ENCODE assay signal across 23 mouse cellular contexts in genomic region chr4:100995617-100996016, GRCm38 (mm10). TPM values are rescaled to one million over a fixed set of nuclear protein-coding genes. Genes with fewer than 3 reads are reported as not detected.
A peak's percentile ranks its signal among the peaks of the same experiment; 100 is the strongest.
DNase-seq lines count a peak whose midpoint lies in the region; ATAC-seq lines count a peak whose summit lies in the region.
"Had no signal": no experiment of that assay in that cellular context is flagged by ENCODE, and none has a peak within 500 bp of the region (broad histone marks: within the 10 kb centered on the region; RNA-seq: fewer than 3 reads in every experiment).

No protein-coding gene starts in this region.

- no peaks in the 10 kb centered on the region; the same call in 1 of the 2 replicates for H3K4me1 ChIP-seq in heart, embryonic 10.5 days
- H3K4me1 ChIP-seq in liver, embryonic 11.5 days (replicated peaks; ENCODE audit: control insufficient read depth, insufficient read depth, low read length) = peaks cover 15% of the 10 kb centered on the region
- H3K4me1 ChIP-seq in hindbrain, embryonic 14.5 days (replicated peaks; ENCODE audit: control insufficient read depth, insufficient read depth, low read length) = peaks cover 18% of the 10 kb centered on the region
- H3K4me1 ChIP-seq in liver, embryonic 16.5 days (ENCODE audit: control insufficient read depth, low read depth, low read length) = peaks cover 33% of the 10 kb centered on the region
- H3K4me1 ChIP-seq: embryonic facial prominence, embryonic 12.5 days; stomach, embryonic 15.5 days had no signal

- 0 out of 2 replicates have a peak overlapping the region, but pooled peaks have one; percentile 60 for H3K27ac ChIP-seq in heart, embryonic 10.5 days
- H3K27ac ChIP-seq in liver, embryonic 11.5 days (ENCODE audit: low read depth, low read length) = peak overlapping the region; percentile 89; the same call in 1 of the 2 replicates
- H3K27ac ChIP-seq in hindbrain, embryonic 14.5 days = 0 out of 2 replicates have a peak overlapping the region, but pooled peaks have one; percentile 10
- peak overlapping the region; percentile 93 for H3K27ac ChIP-seq in liver, embryonic 16.5 days (ENCODE audit: low read length)
- H3K27ac ChIP-seq: embryonic facial prominence, embryonic 12.5 days; stomach, embryonic 15.5 days had no signal

- intact Hi-C loops in heart, postnatal 36 days (cut with DNase I) = loop anchor here (10.0 kb wide), 1 partner anchor 999 kb away; no protein-coding TSS in a partner anchor
- intact Hi-C loops in left cerebral cortex, postnatal 25 days (cut with DNase I) = loop anchor here (5.0 kb wide), 1 partner anchor 72 kb away; the partner anchor contains the start of gene Raver2

- H3K4me3 ChIP-seq in heart, embryonic 10.5 days = no peak overlapping the region
- peak overlapping the region; percentile 41; the same call in 1 of the 2 replicates for H3K4me3 ChIP-seq in liver, embryonic 11.5 days (ENCODE audit: low read depth, low read length)
- no peak overlapping the region for H3K4me3 ChIP-seq in hindbrain, embryonic 14.5 days (replicated peaks; ENCODE audit: low read length)
- H3K4me3 ChIP-seq in liver, embryonic 16.5 days (ENCODE audit: low read depth, low read length) = peak overlapping the region; percentile 63
- H3K4me3 ChIP-seq: embryonic facial prominence, embryonic 12.5 days; stomach, embryonic 15.5 days had no signal

- WGBS in heart, embryonic 10.5 days = 92% methylated on average over 5 of the region's 5 CpGs
- WGBS in liver, embryonic 11.5 days = 85% methylated on average over 5 of the region's 5 CpGs
- WGBS in hindbrain, embryonic 14.5 days = 63% methylated on average over 5 of the region's 5 CpGs
- WGBS in liver, embryonic 16.5 days (ENCODE audit: insufficient replicate concordance) = 82% methylated on average over 5 of the region's 5 CpGs

- H3K27me3 ChIP-seq in heart, embryonic 10.5 days (ENCODE audit: insufficient read depth, poor library complexity, severe bottlenecking) = no peaks in the 10 kb centered on the region
- H3K27me3 ChIP-seq in liver, embryonic 11.5 days (replicated peaks; ENCODE audit: control insufficient read depth, insufficient read depth, low read length) = no peaks in the 10 kb centered on the region
- H3K27me3 ChIP-seq in hindbrain, embryonic 14.5 days (ENCODE audit: control insufficient read depth, insufficient read depth, low read length) = no peaks in the 10 kb centered on the region
- H3K27me3 ChIP-seq in liver, embryonic 16.5 days (ENCODE audit: control insufficient read depth, insufficient read depth, low read depth, low read length) = no peaks in the 10 kb centered on the region
- H3K27me3 ChIP-seq: embryonic facial prominence, embryonic 12.5 days; stomach, embryonic 15.5 days had no signal

- DNase-seq in heart, embryonic 10.5 days (ENCODE audit: low spot score) = peak; percentile 65
- DNase-seq in heart, postnatal 36 days = no peak
- DNase-seq in liver, embryonic 11.5 days (ENCODE audit: low spot score) = no peak
- DNase-seq in liver = no peak
- DNase-seq in hindbrain, embryonic 14.5 days (ENCODE audit: low spot score) = no peak
- no peak for DNase-seq in embryo, embryonic 11 days
- DNase-seq in left cerebral cortex, postnatal 25 days (ENCODE audit: low spot score in 2 of 2) = no peak
- DNase-seq: adrenal gland, postnatal 10 days; cerebellum, adult 18-20 months; gastrocnemius, postnatal 14 days; kidney, adult 2 months; kidney, postnatal 14 days; layer of hippocampus, adult 9-11 months; lung, postnatal 14 days; spleen, adult 18-20 months had no signal

- peak overlapping the region; percentile 65 for H3K4me2 ChIP-seq in liver, embryonic 11.5 days
- no peak overlapping the region for H3K4me2 ChIP-seq in hindbrain, embryonic 14.5 days (replicated peaks)
- peak overlapping the region; percentile 65 for H3K4me2 ChIP-seq in liver, embryonic 16.5 days (ENCODE audit: low read depth, low read length)
- H3K4me2 ChIP-seq: embryonic facial prominence, embryonic 12.5 days; stomach, embryonic 15.5 days had no signal

- no peak for ATAC-seq in liver, embryonic 11.5 days (replicated peaks; ENCODE audit: low FRiP score)
- ATAC-seq in hindbrain, embryonic 14.5 days (ENCODE audit: low FRiP score) = no peak
- ATAC-seq in liver, embryonic 16.5 days (ENCODE audit: low read depth) = no peak

- H3K9me3 ChIP-seq in heart, embryonic 10.5 days = no peaks in the 10 kb centered on the region
- no peaks in the 10 kb centered on the region for H3K9me3 ChIP-seq in liver, embryonic 11.5 days (ENCODE audit: control insufficient read depth, low read length)
- H3K9me3 ChIP-seq in hindbrain, embryonic 14.5 days (ENCODE audit: control insufficient read depth, low read length) = no peaks in the 10 kb centered on the region
- H3K9me3 ChIP-seq in liver, embryonic 16.5 days (replicated peaks; ENCODE audit: control insufficient read depth, low read length) = no peaks in the 10 kb centered on the region
- H3K9me3 ChIP-seq: embryonic facial prominence, embryonic 12.5 days; stomach, embryonic 15.5 days had no signal

- peaks cover 25% of the 10 kb centered on the region for H3K36me3 ChIP-seq in heart, embryonic 10.5 days
- no peaks in the 10 kb centered on the region for H3K36me3 ChIP-seq in liver, embryonic 11.5 days (ENCODE audit: control insufficient read depth, insufficient read depth, low read length)
- peaks cover 17% of the 10 kb centered on the region for H3K36me3 ChIP-seq in hindbrain, embryonic 14.5 days (replicated peaks; ENCODE audit: control insufficient read depth, insufficient read depth)
- H3K36me3 ChIP-seq in liver, embryonic 16.5 days (ENCODE audit: control insufficient read depth, insufficient read depth) = no peaks in the 10 kb centered on the region

- H3K9ac ChIP-seq in liver, embryonic 11.5 days (ENCODE audit: low read depth, low read length) = peak overlapping the region; percentile 53; the same call in 1 of the 2 replicates
- H3K9ac ChIP-seq in hindbrain, embryonic 14.5 days = no peak overlapping the region
- H3K9ac ChIP-seq in liver, embryonic 16.5 days (ENCODE audit: low read depth, low read length) = peak overlapping the region; percentile 67
- H3K9ac ChIP-seq: embryonic facial prominence, embryonic 12.5 days; stomach, embryonic 15.5 days had no signal

RNA-seq across cellular contexts. Expression of gene Gm10577, which starts 24.9 kb away (rescaled TPM):
- not detected in 2 replicates for polyA plus RNA-seq in heart, embryonic 10.5 days (2016; fragmentation: Nextera tagmentation; extraction: Ambion mirVana)
- not detected for total RNA-seq in heart, postnatal 36 days (2021)
- polyA plus RNA-seq in liver, embryonic 11.5 days (2014; fragmentation: Nextera tagmentation; extraction: Ambion mirVana) = not detected in 2 replicates
- not detected in 2 replicates for polyA plus RNA-seq in hindbrain, embryonic 14.5 days (2014; fragmentation: Nextera tagmentation; extraction: Ambion mirVana)
- not detected in 2 replicates for polyA plus RNA-seq in liver, embryonic 16.5 days (2015; fragmentation: Nextera tagmentation; extraction: Ambion mirVana)
- not detected for total RNA-seq in left cerebral cortex, postnatal 25 days (2021)
- total RNA-seq: adrenal gland, postnatal 10 days; common myeloid progenitor, adult 5-6 weeks; gastrocnemius, postnatal 14 days; liver, adult 2 months had no signal
- polyA plus RNA-seq: embryonic facial prominence, embryonic 12.5 days; frontal cortex, adult 2 months; heart, embryonic 14.5 days; kidney, adult 2 months; liver, adult 2 months; neural tube, embryonic 11.5 days; stomach, embryonic 15.5 days had no signal

Comparison
In these comparisons a context has a peak if more than half of its experiments do, and no peak if none do; other contexts are left out.
1. H3K27ac ChIP-seq: peak in every context shown above with its lines; median percentile 93 in liver, embryonic 16.5 days; 89 in liver, embryonic 11.5 days; 60 in heart, embryonic 10.5 days; 10 in hindbrain, embryonic 14.5 days.
2. H3K4me3 ChIP-seq: peak in liver, embryonic 11.5 days (single experiment) and liver, embryonic 16.5 days (single experiment); none in heart, embryonic 10.5 days (single experiment) and hindbrain, embryonic 14.5 days (single experiment).